Mouse (Mus musculus) brown adipose tissue, adult 24 weeks (tissue): Measurements from ENCODE around the gene 4930451I11Rik. TPM values are rescaled to one million over a fixed set of nuclear protein-coding genes. Genes with fewer than 3 reads are reported as not detected.

Experiments used
- H3K27ac ChIP-seq: fragments of 200-500 bp; replicated peaks from 2 replicates; pipeline ENCODE4 v1.5.1; 2012; ENCODE audit warnings: low read depth, mild to moderate bottlenecking, low read length
- H3K4me1 ChIP-seq: fragments of 200-500 bp; 2 replicates; pipeline ENCODE4 v1.6.1; 2012; ENCODE audit warnings: low read length, mixed read lengths; ENCODE audit not compliant: control insufficient read depth, insufficient read depth, insufficient read length
- H3K4me3 ChIP-seq: fragments of 200-500 bp; 2 replicates; pipeline ENCODE4 v1.5.1; 2012; ENCODE audit warnings: low read depth, mild to moderate bottlenecking, low read length, moderate library complexity; ENCODE audit not compliant: insufficient read depth
- polyA plus RNA-seq: library from polyadenylated mRNA; stranded (reverse); fragments of >200 nt; gene quantifications from 2 replicates; pipeline ENCODE4 v1.2.4, GENCODE M21; 2012; ENCODE audit not compliant: missing spikeins, insufficient read depth, insufficient read length

Gene 4930451I11Rik
- polyA plus RNA-seq, 1 experiment: not detected

- Histone ChIP-seq H3K4me3 (no peak overlapping the region), H3K4me1 (no peaks in the 10 kb centered on the region), H3K27ac (no peak overlapping the region)
Observed at GRCm38 (mm10) chr7:126784469-126784868, 47.0 kb downstream of the 4930451I11Rik start.

GRCm38 (mm10) chr7:126782693-126783092, 48.7 kb downstream of the 4930451I11Rik start:
- Histone ChIP-seq H3K4me1 (peaks cover 5% of the 10 kb centered on the region; the same call in 1 of the 2 replicates), H3K4me3 (no peak overlapping the region), H3K27ac (no peak overlapping the region)

GRCm38 (mm10) chr7:126781661-126782370, 49.6 kb downstream of the 4930451I11Rik start:
- Histone ChIP-seq H3K4me3 (no peak overlapping the region), H3K27ac (no peak overlapping the region), H3K4me1 (peaks cover 7% of the 10 kb centered on the region; the same call in 1 of the 2 replicates)

DNA sequence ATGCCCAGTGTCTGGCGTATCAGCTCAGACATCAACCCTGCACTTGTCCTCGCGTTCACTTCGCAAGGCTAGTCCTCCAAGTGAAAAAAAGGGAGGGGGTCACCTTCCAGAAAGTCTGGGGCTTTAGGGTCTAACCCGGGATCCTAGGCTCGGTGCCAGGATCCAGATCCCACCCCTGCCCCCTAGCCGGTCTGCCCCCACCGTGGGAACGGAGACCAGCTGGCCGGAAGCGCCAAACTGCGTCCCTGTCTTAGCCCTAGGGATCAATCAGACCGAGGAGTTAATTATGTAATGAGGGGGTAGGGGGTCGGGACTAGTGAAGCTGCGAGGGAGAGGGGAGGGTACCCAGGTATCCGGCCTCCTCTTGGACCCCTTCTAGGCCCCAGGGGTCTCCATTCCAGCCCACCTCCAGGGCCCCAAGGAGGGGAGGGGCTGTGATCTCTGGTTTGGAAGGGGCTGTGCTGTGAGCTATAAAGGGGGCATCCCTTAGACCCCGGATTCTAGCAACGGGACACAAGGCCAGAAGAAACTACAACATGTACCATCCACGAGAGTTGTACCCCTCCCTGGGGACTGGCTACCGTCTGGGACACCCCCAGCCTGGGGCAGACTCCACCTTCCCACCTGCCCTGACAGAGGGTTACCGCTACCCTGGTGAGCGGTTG, 50.3 kb downstream of the 4930451I11Rik start, which contains the start of gene Tbx6:
Gene Tbx6, plus strand, starts transcription at position 513 of the 665 bp plus-strand sequence.
- Histone ChIP-seq H3K27ac (peak within 1 kb of the TSS; percentile 58), H3K4me1 (peaks cover 8% of the 10 kb centered on the region), H3K4me3 (peak within 1 kb of the TSS; percentile 58)

Other genes starting within 250 kb of the 4930451I11Rik start
- gene Apobr, start 246.7 kb downstream of the 4930451I11Rik start, polyA plus RNA-seq: 5.8 and 12.6 TPM in 2 replicates
- gene Cln3, start 245.8 kb downstream of the 4930451I11Rik start, polyA plus RNA-seq: 16.1 and 18.9 TPM in 2 replicates
- not detected in 2 replicates for gene Il27, start 236.7 kb downstream of the 4930451I11Rik start, polyA plus RNA-seq
- 89.5 and 149 TPM in 2 replicates for gene Nupr1, start 200.8 kb downstream of the 4930451I11Rik start, polyA plus RNA-seq
- 18.3 and 20.6 TPM in 2 replicates for gene Sgf29, start 182.3 kb downstream of the 4930451I11Rik start, polyA plus RNA-seq
- 40.9 and 98.4 TPM in 2 replicates for gene Sult1a1, start 155.2 kb downstream of the 4930451I11Rik start, polyA plus RNA-seq
- 40.0 and 49.0 TPM in 2 replicates for gene Bola2, start 136.2 kb downstream of the 4930451I11Rik start, polyA plus RNA-seq
- 4.0 and 5.8 TPM in 2 replicates for gene Slx1b, start 135.9 kb downstream of the 4930451I11Rik start, polyA plus RNA-seq
- 8.5 and 10.0 TPM in 2 replicates for gene Coro1a, start 123.9 kb downstream of the 4930451I11Rik start, polyA plus RNA-seq
- gene Mapk3, start 72.0 kb downstream of the 4930451I11Rik start, polyA plus RNA-seq: 68.9 and 90.6 TPM in 2 replicates
- gene Gdpd3, start 65.3 kb downstream of the 4930451I11Rik start, polyA plus RNA-seq: not detected in 2 replicates
- gene Ypel3, start 54.7 kb downstream of the 4930451I11Rik start, polyA plus RNA-seq: 156 and 157 TPM in 2 replicates
- gene Tbx6, start 50.2 kb downstream of the 4930451I11Rik start, polyA plus RNA-seq: not detected in 2 replicates
- 46.4 and 53.3 TPM in 2 replicates for gene Ppp4c, start 39.1 kb downstream of the 4930451I11Rik start, polyA plus RNA-seq
- 50.7 and 63.7 TPM in 2 replicates for gene Fam57b, start 34.0 kb downstream of the 4930451I11Rik start, polyA plus RNA-seq
- not detected in 2 replicates for gene Doc2a, start 15.8 kb upstream of the 4930451I11Rik start, polyA plus RNA-seq
- 6.1 and 7.4 TPM in 2 replicates for gene Hirip3, start 30.3 kb upstream of the 4930451I11Rik start, polyA plus RNA-seq
- gene Ino80e, start 30.7 kb upstream of the 4930451I11Rik start, polyA plus RNA-seq: 16.4 and 27.1 TPM in 2 replicates
- 17.6 and 22.7 TPM in 2 replicates for gene Taok2, start 53.1 kb upstream of the 4930451I11Rik start, polyA plus RNA-seq
- gene Tmem219, start 91.3 kb upstream of the 4930451I11Rik start, polyA plus RNA-seq: 41.9 and 45.2 TPM in 2 replicates
- 8.8 and 10.9 TPM in 2 replicates for gene Kctd13, start 97.2 kb upstream of the 4930451I11Rik start, polyA plus RNA-seq
- not detected in 2 replicates for gene Asphd1, start 117.9 kb upstream of the 4930451I11Rik start, polyA plus RNA-seq
- gene Sez6l2, start 118.9 kb upstream of the 4930451I11Rik start, polyA plus RNA-seq: 0.71 and 0.75 TPM in 2 replicates
- gene Cdipt, start 144.3 kb upstream of the 4930451I11Rik start, polyA plus RNA-seq: 33.4 and 41.3 TPM in 2 replicates
- gene Cdiptos, start 144.5 kb upstream of the 4930451I11Rik start, polyA plus RNA-seq: 2.0 and 2.3 TPM in 2 replicates
- 27.9 and 52.7 TPM in 2 replicates for gene Mvp, start 183.0 kb upstream of the 4930451I11Rik start, polyA plus RNA-seq
- 14.1 TPM in 1 of 2 replicates, not detected in the other for gene Pagr1b, start 184.8 kb upstream of the 4930451I11Rik start, polyA plus RNA-seq
- gene Pagr1a, start 185.7 kb upstream of the 4930451I11Rik start, polyA plus RNA-seq: 5.9 and 26.0 TPM in 2 replicates
- gene Gm42742, start 189.5 kb upstream of the 4930451I11Rik start, polyA plus RNA-seq: 12.4 TPM in 1 of 2 replicates, not detected in the other
- 0.55 and 0.58 TPM in 2 replicates for gene Prrt2, start 189.6 kb upstream of the 4930451I11Rik start, polyA plus RNA-seq
- gene Maz, start 195.4 kb upstream of the 4930451I11Rik start, polyA plus RNA-seq: 23.3 and 33.6 TPM in 2 replicates
- gene Kif22, start 210.8 kb upstream of the 4930451I11Rik start, polyA plus RNA-seq: not detected in 2 replicates